Mouse (Mus musculus): ENCODE data around the gene Hist1h2bf.
"Not testable (repeated sequence)": the region's sequence is repeated elsewhere in the genome, so short reads cannot be mapped to it uniquely, and the experiment has no call there.

Hist1h2bf gene

GRCm38 (mm10) chr13:23571504-23572217 is 2.3 kb downstream of the Hist1h2bf start:
- DNase-seq (ENCODE audit: low spot score in 2 of 2) = not testable (repeated sequence)

- DNase-seq (ENCODE audit: low spot score in 2 of 2) = peak; percentile 68 to 71
Measured at GRCm38 (mm10) chr13:23571022-23571503, 2.9 kb downstream of the Hist1h2bf start, which contains the start of the genes Hist1h2ae and Hist1h2bg. TSS of gene Hist1h2ae (minus strand) at chr13:23571220. TSS of gene Hist1h2bg (plus strand) at chr13:23571396.

- DNase-seq (ENCODE audit: low spot score in 2 of 2) = not testable (repeated sequence)
Measured at GRCm38 (mm10) chr13:23570261-23571021, 3.6 kb downstream of the Hist1h2bf start.

GRCm38 (mm10) chr13:23564482-23564881 is 9.5 kb downstream of the Hist1h2bf start:
- no peak for DNase-seq (ENCODE audit: low spot score in 2 of 2)

- DNase-seq (ENCODE audit: low spot score in 2 of 2) = no peak
Measured at GRCm38 (mm10) chr13:23562699-23563462, 11.1 kb downstream of the Hist1h2bf start.

- peak; percentile 91 to 93 for DNase-seq (ENCODE audit: low spot score in 2 of 2)
Measured at GRCm38 (mm10) chr13:23561883-23562659, 11.9 kb downstream of the Hist1h2bf start, which contains the start of gene Hist1h3e. TSS of gene Hist1h3e (minus strand) at chr13:23562369.

- not testable (repeated sequence) for DNase-seq (ENCODE audit: low spot score in 2 of 2)
Measured at GRCm38 (mm10) chr13:23561531-23561882, 12.5 kb downstream of the Hist1h2bf start.

- not testable (repeated sequence) for DNase-seq (ENCODE audit: low spot score in 2 of 2)
Measured at GRCm38 (mm10) chr13:23560699-23561098, 13.3 kb downstream of the Hist1h2bf start.

GRCm38 (mm10) chr13:23556906-23557305 is 17.1 kb downstream of the Hist1h2bf start:
- no peak for DNase-seq (ENCODE audit: low spot score in 2 of 2)

GRCm38 (mm10) chr13:23555839-23556416 is 18.1 kb downstream of the Hist1h2bf start:
- DNase-seq (ENCODE audit: low spot score in 2 of 2) = peak; percentile 47 to 68

GRCm38 (mm10) chr13:23554925-23555838 is 18.8 kb downstream of the Hist1h2bf start:
- peak; percentile 89 for DNase-seq (ENCODE audit: low spot score in 2 of 2)

GRCm38 (mm10) chr13:23554393-23554792 is 19.6 kb downstream of the Hist1h2bf start:
- no peak for DNase-seq (ENCODE audit: low spot score in 2 of 2)

GRCm38 (mm10) chr13:23552962-23553361 is 21.0 kb downstream of the Hist1h2bf start, which contains the start of gene Hist1h1d:
TSS of gene Hist1h1d (plus strand) at chr13:23553262.
- no peak for DNase-seq (ENCODE audit: low spot score in 2 of 2)

- DNase-seq (ENCODE audit: low spot score in 2 of 2) = no peak
Measured at GRCm38 (mm10) chr13:23551931-23552914, 21.8 kb downstream of the Hist1h2bf start.

GRCm38 (mm10) chr13:23551146-23551834 is 22.7 kb downstream of the Hist1h2bf start, which contains the start of gene Hist1h4f:
TSS of gene Hist1h4f (minus strand) at chr13:23551648.
- peak; percentile 85 to 90 for DNase-seq (ENCODE audit: low spot score in 2 of 2)

GRCm38 (mm10) chr13:23550761-23551145 is 23.2 kb downstream of the Hist1h2bf start:
- no peak for DNase-seq (ENCODE audit: low spot score in 2 of 2)

- DNase-seq (ENCODE audit: low spot score in 2 of 2) = no peak
Measured at GRCm38 (mm10) chr13:23546694-23547093, 27.3 kb downstream of the Hist1h2bf start.

- not testable (repeated sequence) for DNase-seq (ENCODE audit: low spot score in 2 of 2)
Measured at GRCm38 (mm10) chr13:23544787-23545120, 29.2 kb downstream of the Hist1h2bf start.

All from spleen, postnatal 14 days (tissue).